Mouse (Mus musculus) midbrain, embryonic 11.5 days (tissue): Measurements from ENCODE around the gene Cebpb. TPM values are rescaled to one million over a fixed set of nuclear protein-coding genes. Genes with fewer than 3 reads are reported as not detected.

Source experiments
- microRNA-seq: library from miRNA; unstranded; fragments of <30 nt; microRNA quantifications from one replicate; pipeline ENCODE4, GENCODE M21; 2017
- polyA plus RNA-seq: library from polyadenylated mRNA; unstranded; fragments of >200 nt; fragmentation: Nextera tagmentation; extraction: Ambion mirVana; gene quantifications from 2 replicates; pipeline ENCODE4 v1.2.1, GENCODE M21; 2014

Gene Cebpb
- polyA plus RNA-seq, 1 experiment from 2014 or later, result 2.5 TPM

Small RNA genes lying within 50 kb of the gene (microRNA-seq; reads per million reads assigned to microRNA genes)
- gene Gm22355, result not detected

Other genes starting within 250 kb of the Cebpb start
- 140 and 150 TPM in 2 replicates for gene Rnf114, start 196.3 kb upstream of the Cebpb start, polyA plus RNA-seq
- gene Spata2, start 196.0 kb upstream of the Cebpb start, polyA plus RNA-seq, result 15.6 and 15.8 TPM in 2 replicates
- 18.4 and 20.8 TPM in 2 replicates for gene Snai1, start 150.7 kb upstream of the Cebpb start, polyA plus RNA-seq
- gene Ube2v1, start 56.8 kb upstream of the Cebpb start, polyA plus RNA-seq, result 252 and 273 TPM in 2 replicates
- gene Gm20431, start 27.4 kb upstream of the Cebpb start, polyA plus RNA-seq, result 5.8 and 5.9 TPM in 2 replicates
- 25.1 and 31.5 TPM in 2 replicates for gene Tmem189, start 907 bp downstream of the Cebpb start, polyA plus RNA-seq
- 89.8 and 92.6 TPM in 2 replicates for gene Ptpn1, start 243.1 kb downstream of the Cebpb start, polyA plus RNA-seq